Mouse (Mus musculus) liver, postnatal 0 days (tissue): ENCODE data around the gene Mars.

Source experiments
- CTCF ChIP-seq: sonication (generic); IDR thresholded peaks from 2 replicates; pipeline ENCODE4 v1.5.1; 2016; ENCODE audit warnings: antibody characterized with exemption, low read depth
- EP300 ChIP-seq: IDR thresholded peaks from 2 replicates; pipeline ENCODE4 v1.6.1; 2016; ENCODE audit warnings: antibody characterized with exemption, low read depth, mild to moderate bottlenecking

GRCm38 (mm10) chr10:127338930-127339682 is 27.5 kb upstream of the Mars start:
- TF ChIP-seq EP300 = no peak
- TF ChIP-seq CTCF = peak; percentile 94
